Mouse (Mus musculus) midbrain, embryonic 16.5 days (tissue): ENCODE data around the gene Fbxw18. TPM values are rescaled to one million over a fixed set of nuclear protein-coding genes. Genes with fewer than 3 reads are reported as not detected.
"Not testable (repeated sequence)": the region's sequence is repeated elsewhere in the genome, so short reads cannot be mapped to it uniquely, and the experiment has no call there.

ENCODE experiments used
- ATAC-seq: fragments of 200-750 bp; cut with Nextera tagmentation; 2 replicates; pipeline ENCODE4 v1.8.0; 2017; ENCODE audit warnings: moderate TSS enrichment
- H3K27ac ChIP-seq: fragments of 300-500 bp; sonication (generic); 2 replicates; pipeline ENCODE4 v1.5.1; 2014; ENCODE audit warnings: mild to moderate bottlenecking, low read length, mixed read lengths
- H3K27me3 ChIP-seq: fragments of 300-500 bp; sonication (generic); 2 replicates; pipeline ENCODE4 v1.6.1; 2014; ENCODE audit warnings: low read depth, low read length, mixed read lengths; ENCODE audit not compliant: control insufficient read depth, insufficient read depth
- H3K36me3 ChIP-seq: fragments of 300-500 bp; sonication (generic); 2 replicates; pipeline ENCODE4 v1.6.1; 2014; ENCODE audit warnings: mild to moderate bottlenecking, low read length, moderate library complexity, mixed read lengths; ENCODE audit not compliant: control insufficient read depth, insufficient read depth
- H3K4me1 ChIP-seq: fragments of 300-500 bp; sonication (generic); 2 replicates; pipeline ENCODE4 v1.6.1; 2014; ENCODE audit warnings: mild to moderate bottlenecking, low read length, mixed read lengths; ENCODE audit not compliant: control insufficient read depth, insufficient read depth
- H3K4me2 ChIP-seq: fragments of 300-500 bp; sonication (generic); 2 replicates; pipeline ENCODE4 v1.6.1; 2014; ENCODE audit warnings: mild to moderate bottlenecking, low read length, mixed read lengths
- H3K4me3 ChIP-seq: fragments of 300-500 bp; sonication (generic); 2 replicates; pipeline ENCODE4 v1.5.1; 2014; ENCODE audit warnings: low read depth, mild to moderate bottlenecking, low read length, moderate library complexity, mixed read lengths
- H3K9ac ChIP-seq: fragments of 300-500 bp; sonication (generic); 2 replicates; pipeline ENCODE4 v1.6.1; 2014; ENCODE audit warnings: low read depth, low read length, mixed read lengths
- H3K9me3 ChIP-seq: fragments of 300-500 bp; sonication (generic); replicated peaks from 2 replicates; pipeline ENCODE4 v1.6.1; 2014; ENCODE audit warnings: mild to moderate bottlenecking, low read length, mixed read lengths; ENCODE audit not compliant: control insufficient read depth, poor library complexity, severe bottlenecking
- WGBS: fragments of 180-500 bp; shearing (Covaris S2); extraction: QIAGEN DNeasy Blood & Tissue Kit; methylation state at CpG from one replicate; pipeline ENCODE4 v1.1.7; 2014; 5-methylcytosine and 5-hydroxymethylcytosine counted together
- polyA plus RNA-seq: library from polyadenylated mRNA; unstranded; fragments of >200 nt; fragmentation: Nextera tagmentation; extraction: Ambion mirVana; gene quantifications from 2 replicates; pipeline ENCODE4 v1.2.1, GENCODE M21; 2015

The Fbxw18 gene
- polyA plus RNA-seq: 0.14 TPM in 1 of 2 replicates, not detected in the other

DNA sequence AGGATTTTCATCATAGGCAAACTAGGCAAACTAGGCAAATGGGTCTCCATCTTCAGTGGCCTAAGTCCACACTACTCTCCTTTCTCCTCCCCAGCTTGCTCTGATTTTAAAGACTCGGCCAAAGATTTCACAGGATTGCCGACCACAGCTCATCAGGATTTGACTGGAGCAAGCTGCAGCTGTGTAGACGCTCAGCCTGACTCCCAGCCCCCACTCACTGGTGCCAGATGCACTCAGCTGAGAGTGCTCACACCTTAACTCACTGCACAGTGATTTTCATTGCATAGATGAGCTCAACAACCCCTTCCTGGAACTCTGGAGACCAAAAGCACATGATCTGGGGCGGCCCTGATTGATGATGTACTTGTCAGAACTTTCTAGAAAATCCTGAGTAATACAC is at the start of gene Fbxw18:
TSS of gene Fbxw18 (minus strand) at position 101 of the 400 bp plus-strand sequence.
- ATAC-seq, H3K27ac ChIP-seq, H3K36me3 ChIP-seq, H3K4me1 ChIP-seq, H3K9ac ChIP-seq, H3K27me3 ChIP-seq, H3K9me3 ChIP-seq, H3K4me3 ChIP-seq, H3K4me2 ChIP-seq: not testable (repeated sequence)
- WGBS: 78% methylated on average over 4 of the region's 4 CpGs

DNA sequence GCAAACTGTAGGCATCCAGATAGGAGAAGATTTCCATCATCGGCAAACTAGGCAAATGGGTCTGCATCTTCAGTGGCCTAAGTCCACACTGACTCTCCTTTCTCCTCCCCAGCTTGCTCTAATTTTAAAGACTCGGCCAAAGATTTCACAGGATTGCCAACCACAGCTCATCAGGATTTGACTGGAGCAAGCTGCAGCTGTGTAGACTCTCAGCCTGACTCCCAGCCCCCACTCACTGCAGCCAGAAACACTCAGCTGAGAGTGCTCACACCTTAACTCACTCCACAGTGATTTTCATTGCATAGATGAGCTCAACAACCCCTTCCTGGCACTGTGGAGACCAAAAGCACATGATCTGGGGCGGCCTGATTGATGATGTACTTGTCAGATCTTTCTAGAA is 43.5 kb upstream of the Fbxw18 start, which contains the start of gene Fbxw26:
TSS of gene Fbxw26 (minus strand) at position 101 of the 400 bp plus-strand sequence.
- not testable (repeated sequence) for H3K27me3 ChIP-seq, ATAC-seq, H3K9me3 ChIP-seq, H3K4me3 ChIP-seq, H3K36me3 ChIP-seq, H3K4me2 ChIP-seq, H3K4me1 ChIP-seq, H3K9ac ChIP-seq, H3K27ac ChIP-seq
- WGBS: 78% methylated on average over 3 of the region's 3 CpGs

DNA sequence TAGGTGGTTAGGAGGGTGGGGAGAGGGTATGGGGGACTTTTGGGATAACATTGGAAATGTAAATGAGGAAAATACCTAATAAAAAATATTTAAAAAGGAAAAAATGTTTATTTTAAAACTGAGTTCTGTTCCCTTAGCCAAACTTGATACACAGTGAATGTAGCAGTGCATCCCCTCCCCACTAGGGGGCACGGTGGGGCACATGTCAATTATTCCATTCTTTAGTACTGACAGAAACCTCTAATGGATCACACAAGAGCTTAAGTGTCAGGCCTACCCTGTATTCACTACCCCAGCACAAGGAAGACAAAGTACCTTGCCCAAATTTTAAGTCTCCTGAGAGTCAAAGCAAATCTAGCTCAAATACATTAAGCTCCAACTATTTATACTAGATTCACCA is 17.2 kb downstream of the Fbxw18 start:
- H3K27ac ChIP-seq: no peak overlapping the region
- 4% methylated on average over 1 of the region's 1 CpGs for WGBS
- H3K27me3 ChIP-seq: no peaks in the 10 kb centered on the region

DNA sequence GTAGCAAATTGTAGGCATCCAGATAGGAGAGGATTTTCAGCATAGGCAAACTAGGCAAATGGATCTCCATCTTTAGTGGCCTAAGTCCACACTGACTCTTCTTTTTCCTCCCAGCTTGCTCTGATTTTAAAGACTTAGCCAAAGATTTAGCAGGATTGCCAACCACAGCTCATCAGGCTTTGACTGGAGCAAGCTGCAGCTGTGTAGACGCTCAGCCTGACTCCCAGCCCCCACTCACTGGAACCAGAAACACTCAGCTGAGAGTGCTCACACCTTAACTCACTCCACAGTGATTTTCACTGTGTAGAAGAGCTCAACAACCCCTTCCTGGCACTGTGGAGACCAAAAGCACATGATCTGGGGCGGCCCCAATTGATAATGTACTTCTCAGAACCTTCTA is 37.9 kb downstream of the Fbxw18 start, which contains the start of gene Fbxw25:
TSS of gene Fbxw25 (minus strand) at position 101 of the 400 bp plus-strand sequence.
- 64% methylated on average over 2 of the region's 2 CpGs for WGBS
- not testable (repeated sequence) for H3K4me3 ChIP-seq, H3K36me3 ChIP-seq, H3K27me3 ChIP-seq, H3K9me3 ChIP-seq, H3K4me1 ChIP-seq, H3K9ac ChIP-seq, H3K27ac ChIP-seq, H3K4me2 ChIP-seq, ATAC-seq

More for the DNA sequence above, 17.2 kb downstream of the Fbxw18 start:
- Histone ChIP-seq H3K4me1 (no peaks in the 10 kb centered on the region), H3K9ac (no peak overlapping the region), H3K36me3 (no peaks in the 10 kb centered on the region), H3K4me2 (no peak overlapping the region), H3K4me3 (no peak overlapping the region), H3K9me3 (no peaks in the 10 kb centered on the region)
- no peak for ATAC-seq

Other genes with a start within 250 kb of the Fbxw18 start
- gene Fbxw19, start 206.8 kb downstream of the Fbxw18 start, polyA plus RNA-seq: not detected in 2 replicates
- gene Fbxw15, start 134.4 kb downstream of the Fbxw18 start, polyA plus RNA-seq: not detected in 2 replicates
- gene Fbxw24, start 76.6 kb downstream of the Fbxw18 start, polyA plus RNA-seq: not detected in 2 replicates
- gene Fbxw25, start 38.0 kb downstream of the Fbxw18 start, polyA plus RNA-seq: not detected in 2 replicates
- not detected in 2 replicates for gene Fbxw26, start 43.4 kb upstream of the Fbxw18 start, polyA plus RNA-seq
- gene Fbxw27, start 88.0 kb upstream of the Fbxw18 start, polyA plus RNA-seq: not detected in 2 replicates
- gene Spink8, start 109.6 kb upstream of the Fbxw18 start, polyA plus RNA-seq: 0.31 TPM in 1 of 2 replicates, not detected in the other
- 64.9 and 69.9 TPM in 2 replicates for gene Nme6, start 130.0 kb upstream of the Fbxw18 start, polyA plus RNA-seq
- 0.29 and 0.68 TPM in 2 replicates for gene Camp, start 146.9 kb upstream of the Fbxw18 start, polyA plus RNA-seq
- gene Cdc25a, start 172.9 kb upstream of the Fbxw18 start, polyA plus RNA-seq: 9.9 and 12.3 TPM in 2 replicates
- 211 and 213 TPM in 2 replicates for gene Map4, start 228.8 kb upstream of the Fbxw18 start, polyA plus RNA-seq